Mouse (Mus musculus) thymus, postnatal 25 days (tissue): Measurements from ENCODE around the gene Setd1a.
"Not testable (repeated sequence)": the region's sequence is repeated elsewhere in the genome, so short reads cannot be mapped to it uniquely, and the experiment has no call there.

Source experiments
- DNase-seq: peaks from one replicate; pipeline ENCODE4 v3.0.0; 2022

Setd1a gene

GRCm38 (mm10) chr7:127766851-127767609, 9.4 kb upstream of the Setd1a start:
- no peak for DNase-seq

- DNase-seq: no peak
Measured at GRCm38 (mm10) chr7:127767671-127768345, 8.7 kb upstream of the Setd1a start.

- DNase-seq: peak; percentile 37
Measured at GRCm38 (mm10) chr7:127768346-127768996, 8.0 kb upstream of the Setd1a start.

- DNase-seq: peak; percentile 49
Measured at GRCm38 (mm10) chr7:127768997-127769593, 7.4 kb upstream of the Setd1a start.

- peak; percentile 68 for DNase-seq
Measured at GRCm38 (mm10) chr7:127769651-127770038, 6.8 kb upstream of the Setd1a start, which contains the start of gene Orai3. Gene Orai3 (plus strand): TSS chr7:127769815.

GRCm38 (mm10) chr7:127770039-127770905, 6.2 kb upstream of the Setd1a start:
- peak; percentile 13 for DNase-seq

- DNase-seq: peak; percentile 18
Measured at GRCm38 (mm10) chr7:127771262-127771661, 5.2 kb upstream of the Setd1a start.

- DNase-seq: no peak
Measured at GRCm38 (mm10) chr7:127772080-127772479, 4.4 kb upstream of the Setd1a start.

- DNase-seq: no peak
Measured at GRCm38 (mm10) chr7:127772557-127772956, 3.9 kb upstream of the Setd1a start.

- DNase-seq: peak; percentile 79
Measured at GRCm38 (mm10) chr7:127773664-127774384, 2.6 kb upstream of the Setd1a start.

GRCm38 (mm10) chr7:127775837-127776236, 633 bp upstream of the Setd1a start:
- DNase-seq: not testable (repeated sequence)

GRCm38 (mm10) chr7:127776878-127777473, 506 bp downstream of the Setd1a start:
- peak; percentile 95 for DNase-seq

- peak; percentile 60 for DNase-seq
Measured at GRCm38 (mm10) chr7:127777474-127778266, 1.2 kb downstream of the Setd1a start.

GRCm38 (mm10) chr7:127778350-127778749, 1.9 kb downstream of the Setd1a start:
- no peak for DNase-seq

- no peak for DNase-seq
Measured at GRCm38 (mm10) chr7:127785308-127785707, 8.8 kb downstream of the Setd1a start, which contains the start of gene Gm49388. Gene Gm49388 (plus strand): TSS chr7:127785608.

GRCm38 (mm10) chr7:127797076-127797845, 20.8 kb downstream of the Setd1a start:
- DNase-seq: no peak

GRCm38 (mm10) chr7:127798591-127798990, 22.1 kb downstream of the Setd1a start:
- DNase-seq: no peak

GRCm38 (mm10) chr7:127799211-127799610, 22.7 kb downstream of the Setd1a start:
- DNase-seq: no peak

- DNase-seq: no peak
Measured at GRCm38 (mm10) chr7:127799738-127800137, 23.3 kb downstream of the Setd1a start.
